7 mouse cellular contexts compared by ENCODE assay signal in the genomic region with DNA sequence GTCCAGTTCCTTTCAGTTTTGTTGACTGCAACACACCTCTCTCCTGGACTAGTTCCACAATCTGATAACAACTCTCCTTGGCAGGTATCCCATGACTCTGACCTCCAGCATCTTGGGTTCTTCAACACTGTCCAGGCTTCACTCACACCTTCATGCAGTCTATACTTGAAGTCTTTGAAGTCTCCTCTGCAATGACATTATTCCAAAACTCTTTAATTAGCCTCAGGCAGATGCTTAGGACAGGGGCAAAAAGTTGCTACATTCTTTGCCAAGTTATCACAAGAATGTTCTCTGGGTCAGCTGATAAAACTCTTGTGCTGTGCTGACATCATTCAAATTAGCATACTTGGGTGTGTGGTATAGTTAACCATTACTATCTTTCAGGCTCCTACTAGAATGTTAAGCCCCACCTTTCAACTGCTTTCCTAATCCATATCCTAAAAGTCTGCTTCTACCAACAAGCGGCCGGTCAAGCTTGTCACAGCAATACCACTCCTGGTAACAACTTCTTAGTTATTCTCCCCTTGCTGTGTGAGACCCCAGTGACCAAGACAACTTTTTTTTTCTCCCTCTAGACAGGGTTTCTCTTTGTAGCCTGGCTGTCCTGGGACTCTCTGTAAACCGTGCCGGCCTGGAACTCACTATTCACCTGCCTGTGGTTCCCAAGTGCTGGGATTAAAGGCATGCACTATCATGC. TPM values are rescaled to one million over a fixed set of nuclear protein-coding genes. Genes with fewer than 3 reads are reported as not detected.
A peak's percentile ranks its signal among the peaks of the same experiment; 100 is the strongest.
DNase-seq lines count a peak whose midpoint lies in the region.

No protein-coding gene starts in this region.

- DNase-seq in R1 (ENCODE audit: low read depth, low spot score) (peak; percentile 25), MN1 (ENCODE audit: low spot score) (no peak)
- peak; percentile 59 for DNase-seq in c-Kit-positive CD71-positive TER-119-negative erythroid progenitor cells, embryonic 14.5 days (ENCODE audit: low read depth)
- DNase-seq in heart, postnatal 4 days = peak; percentile 29
- DNase-seq in lung, postnatal 14 days = peak; percentile 51
- DNase-seq in right cerebral cortex, postnatal 14 days = no peak
- DNase-seq in urinary bladder, adult 18-20 months (ENCODE audit: low spot score in 2 of 2) = no peak

RNA-seq across cellular contexts. Expression of a gene that starts 13.8 kb away (rescaled TPM):
- 100 to 1,000 TPM; 460 to 475 TPM for total RNA-seq in heart, postnatal 4 days (2021)

Comparison
In these comparisons a context has a peak if more than half of its experiments do, and no peak if none do; other contexts are left out.
1. DNase-seq: peak in R1 (single experiment), c-Kit-positive CD71-positive TER-119-negative erythroid progenitor cells, embryonic 14.5 days (single experiment), heart, postnatal 4 days (single experiment) and lung, postnatal 14 days (single experiment); none in MN1 (single experiment), right cerebral cortex, postnatal 14 days (single experiment) and urinary bladder, adult 18-20 months (0 of 2).